Mouse (Mus musculus) hindbrain, embryonic 14.5 days (tissue): ENCODE data around the gene Bicd1. TPM values are rescaled to one million over a fixed set of nuclear protein-coding genes. Genes with fewer than 3 reads are reported as not detected.
"Not testable (repeated sequence)": the region's sequence is repeated elsewhere in the genome, so short reads cannot be mapped to it uniquely, and the experiment has no call there.

Experiments used
- ATAC-seq: fragments of 200-750 bp; cut with Nextera tagmentation; 2 replicates; pipeline ENCODE4 v1.8.0; 2017; ENCODE audit warnings: moderate number of reproducible peaks, mild to moderate bottlenecking, moderate TSS enrichment, moderate library complexity; ENCODE audit not compliant: low FRiP score
- DNase-seq: peaks from one replicate; pipeline ENCODE4 v3.0.0-alpha.2; 2015; ENCODE audit warnings: low spot score
- H3K27ac ChIP-seq: fragments of 300-500 bp; sonication (generic); 2 replicates; pipeline ENCODE4 v1.5.1; 2014; ENCODE audit warnings: mild to moderate bottlenecking, moderate library complexity
- H3K27me3 ChIP-seq: fragments of 300-500 bp; sonication (generic); 2 replicates; pipeline ENCODE4 v1.6.1; 2014; ENCODE audit warnings: mild to moderate bottlenecking, low read length, mixed read lengths; ENCODE audit not compliant: control insufficient read depth, insufficient read depth
- H3K36me3 ChIP-seq: fragments of 300-500 bp; sonication (generic); replicated peaks from 2 replicates; pipeline ENCODE4 v1.6.1; 2014; ENCODE audit not compliant: control insufficient read depth, insufficient read depth
- H3K4me1 ChIP-seq: fragments of 300-500 bp; sonication (generic); replicated peaks from 2 replicates; pipeline ENCODE4 v1.6.1; 2014; ENCODE audit warnings: antibody characterized with exemption, low read length, mixed read lengths; ENCODE audit not compliant: control insufficient read depth, insufficient read depth
- H3K4me2 ChIP-seq: fragments of 300-500 bp; sonication (generic); replicated peaks from 2 replicates; pipeline ENCODE4 v1.6.1; 2014; ENCODE audit warnings: mild to moderate bottlenecking, moderate library complexity
- H3K4me3 ChIP-seq: fragments of 300-500 bp; sonication (generic); replicated peaks from 2 replicates; pipeline ENCODE4 v1.5.1; 2014; ENCODE audit warnings: mild to moderate bottlenecking, low read length
- H3K9ac ChIP-seq: fragments of 300-500 bp; sonication (generic); 2 replicates; pipeline ENCODE4 v1.6.1; 2014
- H3K9me3 ChIP-seq: fragments of 300-500 bp; sonication (generic); 2 replicates; pipeline ENCODE4 v1.6.1; 2016; ENCODE audit warnings: low read length; ENCODE audit not compliant: control insufficient read depth
- WGBS: fragments of 180-500 bp; shearing (Covaris S2); extraction: QIAGEN DNeasy Blood & Tissue Kit; methylation state at CpG from one replicate; pipeline ENCODE4 v1.1.7; 2014; 5-methylcytosine and 5-hydroxymethylcytosine counted together
- polyA plus RNA-seq: library from polyadenylated mRNA; unstranded; fragments of >200 nt; fragmentation: Nextera tagmentation; extraction: Ambion mirVana; gene quantifications from 2 replicates; pipeline ENCODE4 v1.2.1, GENCODE M21; 2014

Bicd1 gene
- 40.9 and 44.6 TPM in 2 replicates for polyA plus RNA-seq

- DNase-seq (peak; percentile 87), ATAC-seq (peak; percentile 99)
- no peaks in the 10 kb centered on the region for H3K9me3 ChIP-seq
- H3K27me3 ChIP-seq = no peaks in the 10 kb centered on the region
- peak within 1 kb of the TSS; percentile 84 for H3K9ac ChIP-seq
- no peaks in the 10 kb centered on the region for H3K36me3 ChIP-seq
- under 1% methylated on average over 30 of the region's 30 CpGs for WGBS
- H3K4me3 ChIP-seq = peak within 1 kb of the TSS; percentile 71
- H3K4me2 ChIP-seq = peak within 1 kb of the TSS; percentile 73
- H3K27ac ChIP-seq = peak within 1 kb of the TSS; percentile 94
- H3K4me1 ChIP-seq = 0 out of 2 replicates have a peak, but pooled peaks cover 4% of the 10 kb centered on the region
Observed at GRCm38 (mm10) chr6:149408833-149409332, at the start of gene Bicd1. TSS of gene Bicd1 (plus strand) at chr6:149408886.

- H3K4me3 ChIP-seq, H3K36me3 ChIP-seq, DNase-seq, H3K9me3 ChIP-seq, H3K9ac ChIP-seq, H3K27ac ChIP-seq, H3K4me2 ChIP-seq, H3K4me1 ChIP-seq, H3K27me3 ChIP-seq, ATAC-seq: not testable (repeated sequence)
- WGBS = 96% methylated on average over 20 of the region's 20 CpGs
Observed at GRCm38 (mm10) chr6:149362533-149362932, 46.2 kb upstream of the Bicd1 start.

GRCm38 (mm10) chr6:149365975-149366374 lies 42.7 kb upstream of the Bicd1 start:
- not testable (repeated sequence) for H3K27ac ChIP-seq, DNase-seq, H3K9ac ChIP-seq, H3K9me3 ChIP-seq, H3K4me3 ChIP-seq, H3K36me3 ChIP-seq, ATAC-seq, H3K27me3 ChIP-seq, H3K4me1 ChIP-seq, H3K4me2 ChIP-seq
- WGBS = 93% methylated on average over 2 of the region's 2 CpGs

- Histone ChIP-seq H3K27me3 (no peaks in the 10 kb centered on the region), H3K4me2 (no peak overlapping the region), H3K36me3 (no peaks in the 10 kb centered on the region), H3K9ac (no peak overlapping the region), H3K9me3 (no peaks in the 10 kb centered on the region), H3K4me1 (no peaks in the 10 kb centered on the region), H3K27ac (no peak overlapping the region), H3K4me3 (no peak overlapping the region)
- DNase-seq (no peak), ATAC-seq (no peak)
- WGBS = 92% methylated on average over 2 of the region's 2 CpGs
Observed at GRCm38 (mm10) chr6:149366403-149366802, 42.3 kb upstream of the Bicd1 start.

- H3K9ac ChIP-seq = no peak overlapping the region
- ATAC-seq (no peak), DNase-seq (peak; percentile 68)
- no peaks in the 10 kb centered on the region for H3K9me3 ChIP-seq
- no peaks in the 10 kb centered on the region for H3K27me3 ChIP-seq
- H3K27ac ChIP-seq = no peak overlapping the region
- no peak overlapping the region for H3K4me2 ChIP-seq
- no peak overlapping the region for H3K4me3 ChIP-seq
- no peaks in the 10 kb centered on the region for H3K4me1 ChIP-seq
- H3K36me3 ChIP-seq = no peaks in the 10 kb centered on the region
- WGBS = 66% methylated on average over 2 of the region's 2 CpGs
Observed at GRCm38 (mm10) chr6:149374986-149375457, 33.7 kb upstream of the Bicd1 start.

- Histone ChIP-seq H3K4me2 (no peak overlapping the region), H3K4me1 (0 out of 2 replicates have a peak, but pooled peaks cover 4% of the 10 kb centered on the region), H3K27ac (no peak overlapping the region), H3K27me3 (no peaks in the 10 kb centered on the region), H3K4me3 (no peak overlapping the region), H3K9ac (no peak overlapping the region), H3K36me3 (no peaks in the 10 kb centered on the region), H3K9me3 (no peaks in the 10 kb centered on the region)
- DNase-seq (no peak), ATAC-seq (no peak)
- 83% methylated on average over 2 of the region's 2 CpGs for WGBS
Observed at GRCm38 (mm10) chr6:149383531-149383930, 25.2 kb upstream of the Bicd1 start.

- no peak for ATAC-seq
- Histone ChIP-seq H3K4me1 (0 out of 2 replicates have a peak, but pooled peaks cover 4% of the 10 kb centered on the region), H3K9me3 (no peaks in the 10 kb centered on the region), H3K27me3 (no peaks in the 10 kb centered on the region), H3K36me3 (no peaks in the 10 kb centered on the region), H3K4me3 (no peak overlapping the region), H3K27ac (no peak overlapping the region), H3K9ac (no peak overlapping the region), H3K4me2 (no peak overlapping the region)
- no peak for DNase-seq
- WGBS = 11% methylated on average over 3 of the region's 3 CpGs
Observed at GRCm38 (mm10) chr6:149386389-149386788, 22.3 kb upstream of the Bicd1 start.

GRCm38 (mm10) chr6:149389626-149390025 lies 19.1 kb upstream of the Bicd1 start:
- H3K27ac ChIP-seq, DNase-seq, H3K4me3 ChIP-seq, H3K4me2 ChIP-seq, H3K36me3 ChIP-seq, ATAC-seq, H3K27me3 ChIP-seq, H3K9ac ChIP-seq, H3K4me1 ChIP-seq, H3K9me3 ChIP-seq: not testable (repeated sequence)
- WGBS = 86% methylated on average over 2 of the region's 2 CpGs

- no peaks in the 10 kb centered on the region for H3K9me3 ChIP-seq
- no peaks in the 10 kb centered on the region for H3K4me1 ChIP-seq
- H3K36me3 ChIP-seq = no peaks in the 10 kb centered on the region
- no peak overlapping the region for H3K4me3 ChIP-seq
- ATAC-seq = no peak
- no peak overlapping the region for H3K27ac ChIP-seq
- no peak overlapping the region for H3K9ac ChIP-seq
- H3K4me2 ChIP-seq = no peak overlapping the region
- no peaks in the 10 kb centered on the region for H3K27me3 ChIP-seq
- DNase-seq = no peak
Observed at GRCm38 (mm10) chr6:149399396-149399795, 9.3 kb upstream of the Bicd1 start.

GRCm38 (mm10) chr6:149409341-149409740 lies 655 bp downstream of the Bicd1 start:
- DNase-seq (peak; percentile 49), ATAC-seq (peak; percentile 28)
- Histone ChIP-seq H3K4me1 (0 out of 2 replicates have a peak, but pooled peaks cover 4% of the 10 kb centered on the region), H3K36me3 (no peaks in the 10 kb centered on the region), H3K27ac (peak overlapping the region; percentile 94), H3K9me3 (no peaks in the 10 kb centered on the region), H3K4me2 (peak overlapping the region; percentile 73), H3K4me3 (peak overlapping the region; percentile 71), H3K9ac (peak overlapping the region; percentile 84), H3K27me3 (no peaks in the 10 kb centered on the region)
- WGBS = under 1% methylated on average over 11 of the region's 11 CpGs
